23 mouse cellular contexts compared by ENCODE assay signal in genomic region chr10:34069606-34070005, GRCm38 (mm10). TPM values are rescaled to one million over a fixed set of nuclear protein-coding genes. Genes with fewer than 3 reads are reported as not detected.
"Had no signal": no experiment of that assay in that cellular context is flagged by ENCODE, and none has a peak within 500 bp of the region (broad histone marks: within the 10 kb centered on the region; RNA-seq: fewer than 3 reads in every experiment).

No protein-coding gene starts in this region.

- H3K27ac ChIP-seq: macrophage; midbrain, embryonic 13.5 days; midbrain, embryonic 15.5 days; neural tube, embryonic 12.5 days had no signal

- H3K4me1 ChIP-seq: megakaryocyte, embryonic 14.5 days; midbrain, embryonic 13.5 days; midbrain, embryonic 15.5 days; neural tube, embryonic 12.5 days had no signal

- DNase-seq: lung, adult 18-20 months; lung, embryonic 14.5 days; lung, postnatal 10 days; right cerebral cortex, postnatal 25 days; right cerebral cortex, postnatal 4 days; spleen, adult 18-20 months; thymus, adult 18-20 months; thymus, postnatal 14 days; thymus, postnatal 36 days had no signal

- H3K4me3 ChIP-seq: megakaryocyte, embryonic 14.5 days; midbrain, embryonic 13.5 days; midbrain, embryonic 15.5 days; neural tube, embryonic 12.5 days had no signal

RNA-seq across cellular contexts. Expression of gene Calhm4, which starts 25.5 kb away (rescaled TPM):
- polyA plus RNA-seq: liver, embryonic 16.5 days; lung, embryonic 14.5 days; lung, embryonic 16.5 days; macrophage; midbrain, embryonic 11.5 days; midbrain, embryonic 13.5 days; midbrain, embryonic 15.5 days; midbrain, postnatal 0 days; neural tube, embryonic 12.5 days; neural tube, embryonic 14.5 days; small intestine, adult 2 months; stomach, embryonic 14.5 days; stomach, embryonic 16.5 days had no signal

RNA-seq across cellular contexts. Expression of gene Trappc3l, which starts 32.2 kb away (rescaled TPM):
- polyA plus RNA-seq: liver, embryonic 16.5 days; lung, embryonic 14.5 days; lung, embryonic 16.5 days; macrophage; midbrain, embryonic 11.5 days; midbrain, embryonic 13.5 days; midbrain, embryonic 15.5 days; midbrain, postnatal 0 days; neural tube, embryonic 12.5 days; neural tube, embryonic 14.5 days; small intestine, adult 2 months; stomach, embryonic 14.5 days; stomach, embryonic 16.5 days; thymus, postnatal 0 days had no signal
